Mouse (Mus musculus) small intestine, adult 2 months (tissue): ENCODE data around the gene Tnfrsf13c.

Source experiments
- CTCF ChIP-seq: fragments of 200-500 bp; IDR thresholded peaks from 2 replicates; pipeline ENCODE4 v1.5.1; 2012; ENCODE audit warnings: low read depth, mild to moderate bottlenecking, control low read depth, inconsistent platforms, low read length, moderate library complexity, mixed read lengths; ENCODE audit not compliant: insufficient replicate concordance, insufficient read length; ENCODE audit errors: extremely low read depth
- POLR2A ChIP-seq: fragments of 200-500 bp; IDR thresholded peaks from 2 replicates; pipeline ENCODE4 v1.6.1; 2012; ENCODE audit warnings: low read depth, mild to moderate bottlenecking, control low read depth, inconsistent platforms, low read length, moderate library complexity

DNA sequence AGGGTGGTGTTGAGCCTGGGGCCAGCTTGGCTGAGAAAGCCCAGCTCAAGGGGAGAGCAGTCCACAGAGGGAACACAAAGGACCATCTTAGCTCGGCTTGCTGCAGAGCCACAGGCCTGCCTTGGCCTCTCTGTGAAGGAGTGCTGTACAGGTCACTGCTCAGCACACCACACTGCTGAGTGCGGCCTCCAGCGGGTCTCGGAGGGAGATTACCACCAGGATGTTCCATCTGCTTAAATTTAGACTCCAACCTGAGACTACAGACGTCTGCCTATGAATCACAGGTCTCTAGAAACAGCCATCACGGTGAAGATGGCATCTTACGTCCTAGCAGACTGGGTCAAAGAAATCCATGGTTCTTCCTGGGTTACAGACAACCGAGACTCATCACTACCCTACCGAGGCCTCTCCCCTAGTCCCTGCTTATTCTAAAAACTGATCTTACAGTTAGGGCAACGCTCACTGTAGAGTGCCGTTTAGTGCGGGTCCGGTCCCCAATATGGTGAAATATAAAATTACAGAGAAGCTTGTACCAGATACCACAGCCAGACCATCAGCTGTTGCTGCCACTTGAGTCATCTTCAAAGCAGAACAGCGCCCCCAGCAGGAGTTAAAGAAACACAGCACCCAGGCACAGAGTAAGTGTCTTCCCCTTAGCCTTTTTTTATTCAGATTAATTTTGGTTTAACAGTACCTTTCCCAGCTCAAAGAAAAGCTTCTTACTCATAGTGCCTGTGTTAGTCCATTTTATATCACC, 2.9 kb downstream of the Tnfrsf13c start:
- TF ChIP-seq POLR2A (no peak), CTCF (no peak)
